Mouse (Mus musculus) mesoderm, embryonic 11.5 days (tissue): ENCODE data around the gene Stra8.

Source experiments
- DNase-seq: peaks from one replicate; pipeline ENCODE4 v3.0.0-alpha.2; 2012; ENCODE audit warnings: low read depth, low spot score

The Stra8 gene

DNA sequence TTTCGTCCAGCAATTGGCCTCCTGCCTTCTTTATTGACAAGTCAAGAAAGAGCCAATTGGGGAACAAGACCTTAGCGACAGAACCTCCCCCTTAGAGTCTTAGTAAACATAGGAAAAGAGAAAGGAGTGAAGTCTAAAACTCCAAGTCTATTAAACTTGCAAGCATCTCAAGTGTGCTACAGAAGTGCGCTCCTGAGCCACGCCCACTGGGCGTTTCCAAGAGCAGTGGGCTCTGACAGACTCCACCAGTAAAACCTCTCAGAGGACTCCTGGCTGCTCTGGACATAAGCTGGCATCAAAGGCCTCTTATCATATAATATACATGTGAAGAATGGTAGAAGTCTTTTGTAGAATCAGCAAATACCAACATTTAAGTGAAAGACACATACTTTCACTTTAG is 16.5 kb upstream of the Stra8 start:
- DNase-seq = no peak

DNA sequence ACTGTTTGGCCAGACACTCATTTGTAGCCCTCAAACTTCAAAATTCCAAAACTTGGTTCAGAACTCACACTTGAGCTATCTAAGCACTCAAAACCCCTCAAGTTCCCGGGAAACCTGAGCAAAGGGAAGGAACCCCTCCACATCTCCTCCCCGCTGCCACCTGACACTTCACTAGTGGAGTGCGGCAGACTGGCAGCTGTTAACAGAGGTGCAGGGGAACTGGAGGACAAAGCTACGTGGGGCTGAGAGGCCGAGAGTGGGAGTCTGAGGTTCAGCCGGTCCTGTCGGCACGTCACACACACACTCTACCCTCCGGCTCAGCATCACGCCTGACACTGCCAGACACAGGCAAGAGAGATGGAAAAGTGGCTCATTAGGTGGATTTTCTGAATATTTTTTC is 16.1 kb upstream of the Stra8 start:
- no peak for DNase-seq

DNA sequence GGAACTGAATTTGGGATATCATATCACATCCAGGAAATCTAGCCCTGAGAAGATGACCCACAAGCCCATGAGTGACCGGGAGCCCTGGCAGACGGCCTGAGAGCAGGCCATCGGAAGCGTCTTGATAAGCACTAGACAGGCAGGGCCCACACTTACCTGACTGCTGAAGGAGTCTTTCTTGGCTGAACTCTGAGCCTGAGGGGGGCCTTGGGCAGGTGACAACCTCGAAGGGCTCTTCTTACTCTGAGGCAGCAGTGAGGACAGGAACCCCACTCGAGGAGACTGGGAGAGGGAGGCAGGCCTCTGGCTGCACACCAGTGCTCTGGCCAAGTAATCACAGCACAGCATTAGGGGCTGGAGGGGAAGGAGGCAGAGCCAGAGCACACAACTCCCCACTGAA is 15.6 kb upstream of the Stra8 start:
- DNase-seq = no peak

DNA sequence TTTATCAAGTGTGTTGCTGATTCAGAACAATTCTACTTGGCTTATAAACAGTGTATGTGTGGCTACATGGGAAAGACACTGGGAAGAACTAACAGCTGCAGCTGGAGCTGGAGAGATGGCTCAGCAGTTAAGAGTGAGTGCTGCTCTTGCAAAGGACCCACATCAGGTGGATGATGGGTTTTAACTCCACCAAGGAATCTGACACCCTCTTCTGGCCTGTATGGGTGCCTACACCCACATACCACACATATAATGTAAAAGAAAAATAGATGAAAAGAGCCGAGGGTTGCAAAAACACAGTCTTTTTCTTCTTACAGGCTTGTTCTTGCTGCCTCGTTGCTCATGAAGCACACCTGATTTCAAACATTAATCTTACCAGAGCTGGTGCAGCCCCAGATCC is 13.8 kb upstream of the Stra8 start:
- no peak for DNase-seq

DNA sequence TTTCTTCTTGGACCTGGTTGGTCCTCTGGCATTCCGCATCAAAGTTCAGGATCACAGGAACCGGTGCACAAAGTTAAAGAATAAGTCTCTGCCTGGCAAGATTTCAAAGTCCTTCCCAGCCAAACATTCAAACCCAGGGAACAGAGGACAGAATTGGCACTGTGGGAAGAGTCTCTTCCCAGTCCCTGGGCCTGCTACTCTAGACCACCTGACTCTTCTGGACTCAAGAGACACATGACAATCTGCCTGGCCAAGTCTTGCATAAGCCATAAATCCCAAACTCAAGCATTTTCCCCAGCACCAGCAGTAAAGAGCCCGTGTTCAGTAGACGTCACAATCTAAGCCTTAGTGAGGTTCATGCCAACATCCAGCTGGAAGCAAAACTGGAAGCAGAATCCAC is 13.3 kb upstream of the Stra8 start:
- DNase-seq = no peak

DNA sequence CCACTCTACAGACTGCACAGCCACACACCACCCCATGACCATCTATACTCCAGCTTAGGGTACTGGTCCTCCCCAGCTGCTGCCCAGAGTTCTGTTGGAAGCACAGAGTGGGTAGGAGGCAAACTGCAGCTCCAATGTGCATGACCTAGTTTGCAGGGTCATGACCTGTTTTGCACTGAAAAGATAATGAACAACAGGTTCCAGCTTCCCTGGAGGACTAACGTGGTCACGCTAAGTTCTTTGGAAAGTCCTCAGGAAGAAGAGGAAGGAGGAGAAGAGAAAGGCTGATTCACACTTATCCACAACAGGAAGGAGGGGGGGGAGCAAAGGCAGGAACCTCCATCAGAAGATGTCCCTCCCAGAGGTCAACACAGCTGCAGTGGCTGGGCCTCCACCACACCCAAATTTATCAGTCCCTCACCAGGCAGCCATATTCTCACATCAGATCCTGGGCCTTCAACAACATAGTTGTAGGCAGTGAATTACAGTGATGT is 12.8 kb upstream of the Stra8 start:
- DNase-seq = no peak

DNA sequence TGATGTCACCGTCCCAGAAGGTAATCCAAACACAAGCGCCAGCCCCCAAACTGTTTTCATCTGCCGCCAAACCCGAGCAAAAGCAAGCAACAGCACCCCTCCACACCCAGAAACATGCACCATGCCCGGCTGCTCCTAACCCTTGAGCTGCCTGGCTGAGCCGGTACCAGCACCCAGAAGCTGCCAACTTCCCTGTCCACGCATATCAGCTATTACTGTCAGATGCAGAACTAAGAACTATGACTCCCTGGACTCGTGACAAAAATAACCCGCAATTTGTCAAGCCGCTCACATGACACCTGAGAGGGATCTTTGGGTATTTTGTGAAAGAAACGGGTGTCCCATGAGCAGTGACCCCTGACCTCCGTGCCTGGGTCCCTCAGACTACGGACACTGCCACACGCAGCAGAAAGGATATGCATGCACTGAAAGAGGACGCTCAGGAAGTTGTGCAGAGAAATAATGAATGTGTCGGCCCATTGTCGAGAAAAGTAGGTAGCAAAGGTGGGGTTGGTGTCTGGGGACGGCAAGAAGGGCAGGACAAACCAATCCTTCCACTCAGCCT is 12.2 kb upstream of the Stra8 start:
- DNase-seq = no peak

DNA sequence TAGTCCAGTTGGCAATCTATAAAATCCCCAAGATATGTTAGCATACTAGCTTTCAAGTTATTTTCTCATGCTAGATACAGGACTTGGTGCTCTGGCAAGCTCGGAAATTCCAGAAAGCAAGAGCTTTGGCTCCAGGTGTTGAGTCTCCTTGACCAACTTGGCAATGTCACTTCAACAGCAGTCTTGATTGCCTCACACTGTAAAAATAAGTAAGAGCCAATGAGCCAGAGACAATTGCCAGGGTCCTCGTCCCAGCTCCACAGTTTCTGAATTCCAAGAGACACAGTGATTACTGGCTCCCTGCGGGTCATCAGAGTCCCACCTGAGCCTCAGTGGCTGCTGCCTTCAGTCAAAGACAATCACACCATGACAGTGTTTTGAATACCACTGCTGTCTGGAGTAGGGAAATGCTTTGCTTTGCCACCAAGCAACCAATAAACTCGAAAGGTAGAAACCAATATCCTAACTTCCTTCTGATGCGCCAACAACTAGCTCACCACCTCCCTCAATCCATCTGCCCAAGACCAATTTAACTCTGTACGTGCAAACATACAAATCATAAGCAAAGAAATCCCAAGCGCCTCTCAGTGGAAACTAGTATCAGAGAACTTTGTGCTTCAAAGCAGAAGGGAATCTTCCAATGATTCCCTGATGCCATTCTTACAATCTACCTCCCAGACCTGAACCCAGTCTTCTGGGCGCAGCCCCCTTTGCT is 10.2 kb upstream of the Stra8 start:
- no peak for DNase-seq

DNA sequence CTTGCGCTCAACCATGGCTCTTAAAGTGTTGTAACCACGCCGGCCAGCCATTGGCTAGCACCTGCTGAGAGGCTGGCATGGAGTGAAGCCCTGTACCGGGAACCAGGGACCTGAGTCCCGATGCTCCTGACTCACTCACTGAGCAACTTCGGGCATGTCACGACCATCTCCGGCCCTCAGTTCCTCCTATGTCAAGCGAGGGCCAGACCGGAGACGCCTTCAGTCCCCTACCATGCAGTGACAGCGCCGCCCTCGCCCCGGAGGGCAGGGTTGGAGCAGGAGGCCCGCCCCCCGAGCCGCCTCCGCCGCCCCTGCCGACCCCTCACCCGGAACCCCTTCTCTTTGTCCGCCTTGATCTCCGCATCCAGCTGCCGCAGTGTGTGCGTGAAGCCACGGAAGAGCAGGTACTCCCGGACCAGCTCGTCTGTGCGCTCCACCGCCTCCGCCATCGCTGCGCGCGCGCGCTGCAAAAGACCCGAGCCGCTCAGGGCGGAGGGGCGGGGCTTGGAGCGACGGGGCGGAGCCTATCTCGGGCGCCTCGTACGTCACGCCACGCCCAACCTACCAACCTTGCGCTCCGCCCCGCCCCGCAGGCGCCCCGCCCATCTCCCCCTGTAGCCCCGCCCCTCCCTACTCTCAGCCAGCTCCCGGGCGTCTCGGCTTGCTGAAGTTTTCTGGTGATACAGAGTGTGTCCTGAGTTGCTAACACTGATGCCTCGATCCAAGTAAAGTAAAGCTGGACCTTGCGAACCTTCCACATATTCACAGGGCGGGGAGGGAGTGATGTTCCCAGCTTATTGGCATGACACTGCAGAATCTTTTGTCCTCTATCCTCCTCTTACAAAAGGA is 9.4 kb upstream of the Stra8 start, which contains the start of gene Wdr91:
Gene Wdr91 (minus strand): TSS at position 506 of the 849 bp plus-strand sequence.
- peak; percentile 94 for DNase-seq

DNA sequence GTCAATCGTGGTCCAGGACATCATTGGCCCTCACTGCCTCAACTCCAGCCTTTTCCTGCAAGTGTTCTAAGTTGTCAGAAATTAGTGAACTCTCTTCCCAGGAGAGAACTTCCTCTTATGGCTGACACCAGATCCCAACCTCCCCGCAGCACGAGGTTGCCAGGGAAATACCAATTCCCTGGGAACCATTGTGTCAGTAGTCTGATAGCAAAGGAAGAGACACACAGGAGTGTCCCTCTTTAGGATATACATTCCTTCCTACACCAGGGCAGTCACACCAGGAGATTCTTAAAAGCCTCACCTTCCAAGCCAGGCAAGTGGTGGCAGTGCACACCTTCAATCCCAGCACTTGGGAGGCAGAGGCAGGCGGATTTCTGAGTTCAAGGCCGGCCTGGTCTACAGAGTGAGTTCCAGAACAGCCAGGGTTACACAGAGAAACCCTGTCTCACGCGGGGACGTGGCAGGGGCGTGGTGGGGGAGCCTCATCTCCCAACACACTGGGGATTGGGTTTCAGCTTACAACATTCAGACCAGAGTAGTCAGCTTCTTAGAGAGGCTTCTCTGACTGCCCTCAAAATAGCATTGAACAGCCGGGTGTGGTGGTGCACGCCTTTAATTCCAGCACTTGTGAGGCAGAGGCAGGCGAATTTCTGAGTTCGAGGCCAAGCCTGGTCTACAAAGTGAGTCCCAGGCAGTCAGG is 6.5 kb upstream of the Stra8 start:
- DNase-seq = no peak

DNA sequence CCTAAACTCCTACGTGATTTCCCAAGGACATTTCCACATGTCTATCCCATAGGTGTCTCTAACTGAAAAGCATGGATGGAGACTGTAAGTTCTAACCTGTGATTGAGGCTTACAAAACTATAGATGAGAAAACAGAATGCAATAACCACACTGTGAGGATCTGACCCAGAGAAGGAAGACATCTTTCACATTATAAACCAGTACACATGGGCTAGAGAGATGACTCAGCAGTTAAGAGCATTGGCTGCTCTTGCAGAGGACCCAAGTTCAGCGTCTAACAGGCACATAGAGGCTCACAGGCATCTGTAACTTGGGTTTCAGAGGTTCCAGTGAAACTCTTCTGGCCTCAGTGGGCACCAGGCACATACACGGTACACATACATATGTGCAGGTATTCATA is 5.5 kb upstream of the Stra8 start:
- DNase-seq = no peak

DNA sequence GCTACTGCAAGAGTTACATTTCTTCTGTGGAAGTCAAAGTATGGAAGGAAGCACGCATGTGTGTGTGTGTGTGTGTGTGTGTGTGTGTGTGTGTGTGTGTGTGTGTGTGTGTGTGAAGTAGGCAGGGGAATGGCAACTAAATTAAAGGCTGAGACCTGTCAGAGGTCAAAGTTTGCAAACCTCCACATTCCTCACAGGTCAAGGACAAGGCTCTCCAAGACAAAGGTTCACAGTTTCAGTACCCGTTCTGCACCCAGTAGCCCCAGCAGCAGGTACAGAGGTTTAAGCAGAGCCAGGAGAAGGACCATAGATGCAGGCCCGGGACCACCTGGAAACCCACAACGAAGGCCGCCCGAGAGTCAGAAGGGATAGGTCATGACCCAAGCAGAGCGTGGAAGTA is 817 bp upstream of the Stra8 start:
- no peak for DNase-seq

DNA sequence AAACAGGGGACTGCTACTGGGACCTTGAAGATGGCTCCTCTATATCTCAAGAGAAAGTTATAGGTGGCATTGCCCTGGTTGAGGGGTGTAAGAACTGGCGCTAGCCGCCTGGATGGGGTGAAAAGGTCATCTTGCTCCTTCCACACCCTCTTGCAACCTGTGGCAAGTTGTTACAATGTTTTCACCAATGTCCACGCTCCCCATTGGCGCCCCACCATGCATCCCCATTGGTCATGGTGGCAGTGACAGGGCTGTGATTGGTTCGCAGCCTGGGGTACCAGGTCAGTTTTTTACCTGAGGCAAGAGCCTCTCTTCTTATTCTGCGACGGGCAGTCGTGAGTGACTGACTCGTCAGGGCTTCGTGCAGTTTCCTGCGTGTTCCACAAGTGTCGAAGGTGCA is 668 bp downstream of the Stra8 start:
- no peak for DNase-seq

DNA sequence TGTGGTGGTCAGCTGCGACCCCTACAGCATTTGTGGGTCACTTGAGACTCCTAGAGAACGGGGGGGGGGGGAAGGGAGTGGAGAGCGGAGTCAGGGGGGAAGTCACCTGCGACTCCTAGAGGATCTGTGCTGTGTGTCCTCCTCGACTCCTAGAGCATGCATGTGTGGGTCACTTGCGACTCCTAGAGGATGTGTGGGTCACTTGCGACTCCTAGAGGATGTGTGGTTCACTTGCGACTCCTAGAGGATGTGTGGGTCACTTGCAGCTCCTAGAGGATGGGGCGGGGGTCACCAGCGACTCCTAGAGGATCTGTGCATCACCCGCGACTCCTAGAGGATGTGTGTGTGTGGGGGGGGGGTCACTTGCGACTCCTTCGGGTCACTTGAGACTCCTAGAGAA is 2.0 kb downstream of the Stra8 start:
- DNase-seq = peak; percentile 52

DNA sequence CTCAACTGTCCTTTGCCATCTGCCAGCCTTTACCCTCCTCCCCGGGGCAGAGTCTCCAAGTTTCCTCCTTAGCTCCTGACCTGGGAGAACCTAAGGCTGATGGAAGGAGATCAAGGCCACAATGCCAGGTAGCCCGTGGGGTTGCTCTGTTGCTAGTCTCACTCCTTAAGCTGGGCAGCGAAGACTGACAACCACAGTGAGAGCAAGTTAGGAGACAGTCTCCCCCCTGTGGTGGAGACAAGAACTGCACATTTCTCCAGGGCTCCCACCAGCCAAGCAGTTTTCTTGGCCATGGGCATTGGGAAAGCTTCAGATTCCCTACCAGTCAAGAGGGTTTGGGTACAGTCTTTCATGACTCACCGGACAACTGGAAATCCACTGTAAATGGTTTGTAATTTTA is 7.2 kb downstream of the Stra8 start:
- peak; percentile 69 for DNase-seq

DNA sequence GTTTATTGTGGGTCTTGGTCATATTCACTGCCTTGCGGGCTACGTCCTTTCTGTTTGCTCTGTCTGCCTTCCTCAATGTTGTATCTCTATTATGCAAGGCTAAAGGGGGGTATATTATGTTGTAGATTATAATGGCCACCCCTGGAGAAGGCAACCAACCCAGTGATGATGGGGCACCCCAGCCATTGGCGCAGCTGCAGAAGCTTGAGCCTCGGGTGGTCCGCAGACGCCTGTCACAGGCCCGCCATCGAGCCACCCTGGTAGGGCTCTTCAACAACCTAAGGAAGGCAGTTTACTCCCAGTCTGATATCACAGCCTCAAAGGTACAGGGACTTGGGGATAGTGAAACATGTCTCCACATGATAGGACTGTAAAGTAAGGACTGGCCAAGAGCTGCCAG is 7.6 kb downstream of the Stra8 start:
- DNase-seq = no peak

DNA sequence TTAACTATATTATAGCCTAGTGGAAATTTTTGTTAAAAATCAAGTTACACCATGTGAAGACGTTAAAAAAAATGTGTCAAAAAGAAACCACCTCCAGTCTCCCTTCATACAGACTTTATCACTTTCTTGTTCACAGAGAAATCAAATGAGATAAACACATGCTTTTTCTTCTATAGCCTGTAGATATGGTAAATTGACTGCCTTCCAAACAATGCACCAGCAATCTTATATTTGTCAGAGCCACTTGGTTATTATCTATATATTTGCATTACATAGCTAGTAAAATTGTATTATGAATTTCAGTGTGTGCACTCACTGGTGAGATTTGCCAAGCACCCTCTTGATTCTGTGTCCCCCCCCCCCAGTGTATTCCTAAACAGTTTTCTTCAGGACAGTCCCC is 12.7 kb downstream of the Stra8 start:
- no peak for DNase-seq

DNA sequence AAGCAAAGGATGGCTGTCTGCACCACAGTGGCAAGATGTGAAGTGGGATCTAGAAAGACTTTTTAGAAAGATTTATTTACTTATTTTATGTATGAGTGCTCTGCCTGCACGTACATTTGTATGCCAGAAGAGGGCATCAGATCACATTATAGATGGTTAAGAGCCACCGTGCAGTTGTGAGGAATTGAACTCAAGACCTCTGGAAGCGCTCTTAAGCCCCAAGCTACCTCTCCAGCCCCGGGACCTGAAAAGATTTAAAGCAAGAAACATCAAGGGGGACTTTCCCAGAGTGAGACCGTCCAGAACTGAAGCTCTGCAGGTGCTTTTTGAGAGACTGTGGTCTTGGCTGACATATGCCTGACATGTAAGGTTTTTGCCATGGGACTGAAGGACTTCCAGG is 16.8 kb downstream of the Stra8 start:
- DNase-seq = no peak

DNA sequence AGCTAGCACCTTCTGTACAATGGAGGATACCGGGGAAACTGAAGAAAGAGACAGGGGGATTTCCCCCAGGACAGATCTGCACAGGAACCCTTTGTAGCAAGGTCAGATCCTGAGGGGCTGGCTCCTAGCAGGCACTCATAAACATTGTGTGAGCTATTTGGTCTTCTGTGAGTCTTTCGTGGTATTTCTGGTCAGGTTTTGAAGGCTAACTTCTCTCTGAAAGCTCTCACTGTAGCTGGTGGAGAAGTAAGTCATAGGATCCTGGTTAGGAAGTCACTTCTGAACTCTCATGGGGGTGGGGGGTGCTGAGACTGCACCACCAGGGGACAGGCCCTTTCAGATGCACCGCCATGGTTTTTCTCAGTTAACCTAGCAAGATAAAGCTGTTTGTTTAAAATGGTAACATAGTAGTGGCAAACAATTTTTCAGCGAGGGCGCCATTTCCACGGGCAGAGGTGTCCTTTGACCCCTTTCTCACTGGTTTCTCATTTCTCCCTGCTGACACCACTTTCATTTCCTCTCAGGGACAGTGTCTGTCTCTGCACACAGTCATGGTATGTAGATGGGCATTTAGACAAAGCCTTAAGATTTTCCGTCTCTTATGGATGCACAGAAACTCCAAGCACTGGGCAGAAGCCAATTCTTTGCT is 18.4 kb downstream of the Stra8 start:
- no peak for DNase-seq

DNA sequence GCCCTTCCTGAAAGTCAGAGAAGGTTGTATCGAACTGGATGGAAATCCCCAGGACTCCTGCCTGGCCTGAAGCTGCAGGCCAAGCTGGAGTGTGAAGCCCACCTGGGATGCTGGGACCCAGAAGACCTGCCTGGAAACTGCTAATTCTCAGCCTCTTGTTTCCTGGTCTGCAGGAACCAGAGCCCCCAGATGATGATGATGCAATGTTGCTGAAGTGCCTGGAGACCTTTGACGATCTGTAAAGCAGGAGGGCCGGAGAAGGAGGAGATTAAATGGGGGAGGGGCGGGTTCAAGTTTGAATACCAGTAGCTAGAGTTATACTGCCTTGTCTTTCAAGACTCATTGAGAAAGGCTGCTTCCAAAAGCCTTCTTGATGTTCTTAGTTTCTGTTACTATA is 19.0 kb downstream of the Stra8 start:
- no peak for DNase-seq

DNA sequence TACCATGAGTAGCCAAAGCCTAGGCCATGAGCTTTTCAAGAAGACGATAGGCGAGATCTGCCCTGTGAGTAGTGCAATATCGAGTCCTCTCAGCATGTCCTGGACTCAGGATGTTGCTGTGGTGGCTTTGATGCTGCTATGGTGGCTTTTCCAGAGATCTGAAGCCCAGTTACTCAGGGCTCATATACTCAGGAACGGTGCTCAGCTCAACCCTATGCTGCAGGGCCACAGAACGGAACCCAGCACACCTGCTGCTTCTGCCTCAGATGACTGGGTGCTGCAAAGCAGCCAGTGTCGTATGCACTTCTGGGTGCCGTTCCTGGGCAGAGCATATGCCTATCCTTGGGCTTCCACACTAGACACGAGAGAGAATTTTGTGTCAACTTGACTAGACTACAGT is 19.5 kb downstream of the Stra8 start:
- DNase-seq = no peak

DNA sequence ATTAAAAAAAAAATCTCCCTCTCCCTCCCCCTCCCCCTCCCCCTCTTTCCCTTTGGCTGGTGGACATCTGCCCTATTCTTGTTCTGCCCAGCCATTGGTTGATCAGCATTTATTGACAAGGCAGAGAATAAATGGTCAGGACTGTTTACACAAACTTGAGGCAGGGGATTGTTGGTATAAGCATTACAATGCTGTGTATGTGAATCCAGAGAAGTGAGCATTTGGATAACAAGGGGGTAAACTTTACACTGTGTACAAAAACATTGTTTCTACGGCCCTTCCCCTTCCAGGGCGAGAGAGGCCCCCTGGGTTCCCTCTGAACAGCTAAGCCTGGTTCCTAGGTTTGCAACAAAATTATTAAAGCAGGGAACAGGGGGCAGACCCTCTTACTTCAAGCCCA is 21.5 kb downstream of the Stra8 start:
- DNase-seq = no peak
